Mouse (Mus musculus) lung, postnatal 0 days (tissue): ENCODE data around the gene Nr5a2.

Experiments
- CTCF ChIP-seq: IDR thresholded peaks from 2 replicates; pipeline ENCODE4 v1.5.1; 2016; ENCODE audit warnings: antibody characterized with exemption, mild to moderate bottlenecking
- EP300 ChIP-seq: IDR thresholded peaks from 2 replicates; pipeline ENCODE4 v1.6.1; 2016; ENCODE audit warnings: antibody characterized with exemption, mild to moderate bottlenecking, control low read depth

DNA sequence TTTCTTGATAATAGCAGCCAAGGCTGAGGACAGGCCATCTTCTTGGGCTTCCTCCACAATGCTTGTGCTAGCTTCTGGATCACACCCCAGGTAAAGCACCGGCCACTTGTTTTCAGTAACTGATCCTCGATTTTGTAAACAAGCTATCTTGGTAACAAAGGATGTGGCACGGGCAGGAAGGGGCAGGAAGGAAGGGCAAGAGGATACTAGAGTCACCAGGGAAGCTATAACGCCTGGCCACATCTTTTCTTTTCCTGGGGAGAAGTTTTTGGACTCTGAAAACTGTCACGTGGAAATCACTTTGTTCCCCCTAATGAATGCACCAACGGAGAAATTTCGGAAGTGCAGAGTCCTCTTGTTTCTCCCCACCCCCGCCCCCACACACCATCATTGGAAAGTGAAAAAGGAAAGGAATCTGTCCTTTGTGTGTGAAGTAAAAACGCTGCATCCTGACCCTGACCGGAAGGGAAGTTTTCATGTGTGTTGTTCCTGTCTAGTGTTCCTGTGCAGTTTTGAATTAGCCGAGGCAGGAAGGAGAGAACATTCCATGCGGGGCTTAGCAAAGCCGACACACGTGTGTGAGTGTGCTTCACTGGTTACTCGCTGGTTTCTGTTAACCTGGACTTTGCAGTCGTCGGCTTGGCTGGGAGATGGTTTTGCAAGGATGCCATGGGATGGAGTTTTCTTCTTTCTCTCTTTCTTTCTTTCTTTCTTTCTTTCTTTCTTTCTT, 163.7 kb downstream of the Nr5a2 start:
- TF ChIP-seq CTCF (no peak), EP300 (peak; percentile 44)
